Mouse (Mus musculus) spleen, adult 2 months (tissue): ENCODE data around the gene Clpb. TPM values are rescaled to one million over a fixed set of nuclear protein-coding genes. Genes with fewer than 3 reads are reported as not detected.

Experiments
- DNase-seq, 2 experiments: peaks; one replicate each; pipeline versions ENCODE4 v3.0.0 to v3.0.0-alpha.2; 2012 to 2021; ENCODE audit warnings: low spot score in 2 of 2, low read depth in 1 of 2
- H3K27ac ChIP-seq: fragments of 200-500 bp; 2 replicates; pipeline ENCODE4 v1.5.1; 2012; ENCODE audit warnings: low read length, inconsistent platforms; ENCODE audit not compliant: insufficient read depth
- H3K27me3 ChIP-seq: fragments of 200-500 bp; 2 replicates; pipeline ENCODE4 v1.6.1; 2012; ENCODE audit warnings: mild to moderate bottlenecking, moderate library complexity, low read length, inconsistent platforms; ENCODE audit not compliant: control insufficient read depth, insufficient read depth
- H3K36me3 ChIP-seq: fragments of 200-500 bp; 2 replicates; pipeline ENCODE4 v1.6.1; 2012; ENCODE audit warnings: mild to moderate bottlenecking, low read length, inconsistent platforms; ENCODE audit not compliant: control insufficient read depth, insufficient read depth
- H3K4me1 ChIP-seq: fragments of 200-500 bp; 2 replicates; pipeline ENCODE4 v1.6.1; 2011; ENCODE audit warnings: inconsistent platforms; ENCODE audit not compliant: control insufficient read depth, insufficient read depth, insufficient read length
- H3K4me3 ChIP-seq: fragments of 200-500 bp; 2 replicates; pipeline ENCODE4 v1.5.1; 2011; ENCODE audit warnings: mild to moderate bottlenecking, inconsistent platforms; ENCODE audit not compliant: insufficient read depth, insufficient read length; ENCODE audit errors: extremely low read depth
- CTCF ChIP-seq: fragments of 200-500 bp; IDR thresholded peaks from 2 replicates; pipeline ENCODE4 v1.5.1; 2011; ENCODE audit warnings: mild to moderate bottlenecking, inconsistent platforms; ENCODE audit not compliant: insufficient read depth, insufficient read length, insufficient replicate concordance; ENCODE audit errors: extremely low read depth
- POLR2A ChIP-seq: fragments of 200-500 bp; IDR thresholded peaks from 2 replicates; pipeline ENCODE4 v1.6.1; 2011; ENCODE audit warnings: low read depth, low read length, inconsistent platforms
- WGBS: fragments of 180-500 bp; shearing (Covaris S2); methylation state at CpG from one replicate; pipeline ENCODE4 v1.1.7; 2018; 5-methylcytosine and 5-hydroxymethylcytosine counted together
- polyA plus RNA-seq: library from polyadenylated mRNA; depleted of rRNA; stranded (reverse); fragments of >200 nt; gene quantifications from 2 replicates; pipeline ENCODE4 v1.2.3, GENCODE M21; 2012; rRNA removed

The Clpb gene
- polyA plus RNA-seq, 1 experiment, result 6.5 TPM

- DNase-seq, result peak in 1 of 2 experiments; percentile 59
- WGBS, result under 1% methylated on average over 62 of the region's 63 CpGs
- H3K36me3 ChIP-seq, result no peaks in the 10 kb centered on the region
- H3K27me3 ChIP-seq, result peaks cover 7% of the 10 kb centered on the region
- H3K27ac ChIP-seq, result peak overlapping the region; percentile 58; the same call in 1 of the 2 replicates
- H3K4me1 ChIP-seq, result no peaks in the 10 kb centered on the region
- TF ChIP-seq CTCF (no peak), POLR2A (peak; percentile 6; the same call in 1 of the 2 replicates)
- H3K4me3 ChIP-seq, result peak overlapping the region; percentile 74
Measured at GRCm38 (mm10) chr7:101836271-101837153, 173.1 kb downstream of the Clpb start.

- 2% methylated on average over 20 of the region's 20 CpGs for WGBS
- Histone ChIP-seq H3K36me3 (no peaks in the 10 kb centered on the region), H3K4me3 (peak overlapping the region; percentile 74), H3K27ac (peak overlapping the region; percentile 74), H3K27me3 (peaks cover 7% of the 10 kb centered on the region), H3K4me1 (no peaks in the 10 kb centered on the region)
- no peak for DNase-seq
- TF ChIP-seq POLR2A (no peak), CTCF (no peak)
Measured at GRCm38 (mm10) chr7:101837154-101837605, 173.7 kb downstream of the Clpb start.

GRCm38 (mm10) chr7:101837606-101838471, 174.4 kb downstream of the Clpb start, which contains the start of gene Inppl1:
Inppl1 (minus strand) TSS chr7:101838229.
- Histone ChIP-seq H3K36me3 (no peaks in the 10 kb centered on the region), H3K27me3 (peaks cover 7% of the 10 kb centered on the region), H3K4me1 (no peaks in the 10 kb centered on the region), H3K4me3 (peak within 1 kb of the TSS; percentile 74), H3K27ac (peak within 1 kb of the TSS; percentile 74)
- peak in 1 of 2 experiments; percentile 36 for DNase-seq
- WGBS, result 4% methylated on average over 63 of the region's 64 CpGs
- no peak for TF ChIP-seq POLR2A
- no peak for TF ChIP-seq CTCF

- Histone ChIP-seq H3K4me3 (no peak overlapping the region), H3K36me3 (no peaks in the 10 kb centered on the region), H3K27me3 (no peaks in the 10 kb centered on the region), H3K27ac (no peak overlapping the region), H3K4me1 (no peaks in the 10 kb centered on the region)
- TF ChIP-seq CTCF (no peak), POLR2A (no peak)
- DNase-seq, result no peak
- 62% methylated on average over 6 of the region's 6 CpGs for WGBS
Measured at GRCm38 (mm10) chr7:101844186-101844585, 180.8 kb downstream of the Clpb start.

Other genes starting within 250 kb of the Clpb start
- 42.6 and 48.4 TPM in 2 replicates for gene Pde2a, start 241.9 kb upstream of the Clpb start, polyA plus RNA-seq
- 9.5 and 11.7 TPM in 2 replicates for gene Art2b, start 78.0 kb upstream of the Clpb start, polyA plus RNA-seq
- gene Phox2a, start 154.7 kb downstream of the Clpb start, polyA plus RNA-seq, result 0.07 TPM in 1 of 2 replicates, not detected in the other
- 43.3 and 54.4 TPM in 2 replicates for gene Inppl1, start 174.6 kb downstream of the Clpb start, polyA plus RNA-seq
- 0.75 and 1.4 TPM in 2 replicates for gene Folr2, start 193.6 kb downstream of the Clpb start, polyA plus RNA-seq
- gene Anapc15, start 200.1 kb downstream of the Clpb start, polyA plus RNA-seq, result 34.4 and 37.1 TPM in 2 replicates
- gene Folr1, start 207.2 kb downstream of the Clpb start, polyA plus RNA-seq, result 0.51 and 0.76 TPM in 2 replicates
- 117 and 136 TPM in 2 replicates for gene Lamtor1, start 242.3 kb downstream of the Clpb start, polyA plus RNA-seq
- gene Tomt, start 242.7 kb downstream of the Clpb start, polyA plus RNA-seq, result 0.07 and 0.15 TPM in 2 replicates